Mouse (Mus musculus): ENCODE measurements at regions not wholly inside any gene's neighbourhood (a gene's known extent, or its start where the extent isn't known, plus 50 kb on each side); places are given as distances from the start of the nearest gene placed in this dataset.

GRCm38 (mm10) chr13:116017886-116018285 is 291.6 kb downstream of the Isl1 start:
- no peak for DNase-seq (ENCODE audit: low read depth)

DNA sequence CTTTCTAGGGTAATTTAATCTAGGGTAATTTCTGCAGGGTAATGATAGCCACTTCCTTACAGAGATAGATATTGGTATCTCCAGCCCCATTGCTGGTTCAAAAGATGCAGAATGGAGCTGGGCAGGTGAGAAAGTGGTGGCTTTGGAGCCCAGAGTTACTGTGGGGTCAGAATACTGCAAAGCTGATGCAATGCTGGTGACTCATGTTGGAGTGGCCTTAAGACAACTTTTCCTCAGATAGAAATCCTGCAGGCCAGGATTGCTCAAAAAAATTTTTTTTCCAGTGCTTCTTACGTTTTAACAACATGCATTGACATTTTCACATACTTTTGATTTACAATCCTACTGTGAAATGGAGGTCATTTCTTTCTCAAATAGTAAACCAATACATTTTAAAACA is 305.8 kb downstream of the Isl1 start:
- no peak for DNase-seq (ENCODE audit: low read depth)

GRCm38 (mm10) chr13:116002391-116002899 is 307.0 kb downstream of the Isl1 start:
- peak; percentile 3 for DNase-seq (ENCODE audit: low read depth)

DNA sequence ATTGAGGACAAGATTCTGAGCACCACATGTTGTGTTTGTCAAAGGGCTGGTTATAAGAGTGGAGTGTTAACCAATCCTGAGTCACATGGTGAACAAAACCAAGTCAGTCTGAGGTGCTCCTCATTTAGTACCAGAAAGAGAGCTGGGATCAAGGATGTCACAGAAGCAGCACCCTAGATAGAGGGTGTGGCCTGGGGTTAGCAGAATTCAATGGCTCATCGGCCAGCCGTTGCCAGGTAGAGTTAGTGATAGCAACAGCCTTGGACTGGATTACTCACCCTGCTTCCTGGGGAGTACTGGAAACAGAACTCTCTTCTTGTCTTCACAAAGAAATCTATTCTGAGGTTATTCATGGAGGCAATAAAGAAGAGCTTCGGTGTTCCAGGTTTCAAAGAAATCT is 318.9 kb downstream of the Isl1 start:
- DNase-seq (ENCODE audit: low read depth): no peak

- DNase-seq (ENCODE audit: low read depth): peak; percentile 3
Measured at GRCm38 (mm10) chr13:115989091-115989490, 320.4 kb downstream of the Isl1 start.

DNA sequence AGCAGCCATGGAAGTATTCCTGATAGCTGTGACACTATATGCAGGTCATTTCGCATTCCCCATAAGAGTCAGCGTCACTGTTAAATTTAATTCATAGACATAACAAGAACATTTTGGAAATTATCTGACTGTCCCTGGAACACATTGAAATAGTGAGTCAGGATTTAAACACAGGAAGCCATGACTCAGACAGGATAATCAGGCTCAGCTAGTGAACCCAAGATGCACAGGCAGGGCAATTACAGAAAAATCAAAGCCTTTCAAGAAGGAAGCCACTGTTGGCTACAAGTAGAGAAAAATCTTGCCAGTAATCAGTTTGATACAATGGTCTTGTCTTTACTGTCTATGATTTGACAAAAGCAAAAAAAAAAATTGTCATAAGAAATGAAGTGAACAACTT is 323.2 kb downstream of the Isl1 start:
- DNase-seq (ENCODE audit: low read depth): no peak

- no peak for DNase-seq (ENCODE audit: low read depth)
Measured at GRCm38 (mm10) chr13:115985715-115986114, 323.8 kb downstream of the Isl1 start.

- DNase-seq (ENCODE audit: low read depth): no peak
Measured at GRCm38 (mm10) chr13:115977890-115978203, 331.6 kb downstream of the Isl1 start.

- DNase-seq (ENCODE audit: low read depth): no peak
Measured at GRCm38 (mm10) chr13:115977118-115977889, 332.2 kb downstream of the Isl1 start.
